Mouse (Mus musculus) neural tube, embryonic 11.5 days (tissue): ENCODE measurements at regions not wholly inside any gene's neighbourhood (a gene's known extent, or its start where the extent isn't known, plus 50 kb on each side); places are given as distances from the start of the nearest gene placed in this dataset.
A peak's percentile ranks its signal among the peaks of the same experiment; 100 is the strongest.

ENCODE experiments used
- ATAC-seq: fragments of 200-750 bp; cut with Nextera tagmentation; 2 replicates; pipeline ENCODE4 v1.8.0; 2017; ENCODE audit warnings: moderate number of reproducible peaks, mild to moderate bottlenecking, moderate TSS enrichment, moderate library complexity; ENCODE audit not compliant: insufficient read depth, low FRiP score, low TSS enrichment
- DNase-seq: peaks from one replicate; pipeline ENCODE4 v3.0.0-alpha.2; 2015; ENCODE audit warnings: low spot score
- H3K27ac ChIP-seq: fragments of 300-500 bp; sonication (generic); 2 replicates; pipeline ENCODE4 v1.5.1; 2014; ENCODE audit warnings: low read depth, mild to moderate bottlenecking, low read length
- H3K27me3 ChIP-seq: fragments of 300-500 bp; sonication (generic); 2 replicates; pipeline ENCODE4 v1.6.1; 2014; ENCODE audit warnings: mild to moderate bottlenecking, low read length, mixed read lengths; ENCODE audit not compliant: control insufficient read depth, insufficient read depth
- H3K36me3 ChIP-seq: fragments of 300-500 bp; sonication (generic); 2 replicates; pipeline ENCODE4 v1.6.1; 2014; ENCODE audit warnings: mild to moderate bottlenecking, low read length, moderate library complexity, mixed read lengths; ENCODE audit not compliant: control insufficient read depth, insufficient read depth
- H3K4me1 ChIP-seq: fragments of 300-500 bp; sonication (generic); 2 replicates; pipeline ENCODE4 v1.6.1; 2014; ENCODE audit warnings: low read length, mixed read lengths; ENCODE audit not compliant: control insufficient read depth, insufficient read depth
- H3K4me2 ChIP-seq: fragments of 300-500 bp; sonication (generic); 2 replicates; pipeline ENCODE4 v1.6.1; 2014; ENCODE audit warnings: low read depth, mild to moderate bottlenecking, moderate library complexity
- H3K4me3 ChIP-seq: fragments of 300-500 bp; sonication (generic); 2 replicates; pipeline ENCODE4 v1.5.1; 2014; ENCODE audit warnings: low read depth, low read length
- H3K9ac ChIP-seq: fragments of 300-500 bp; sonication (generic); 2 replicates; pipeline ENCODE4 v1.6.1; 2014; ENCODE audit warnings: mild to moderate bottlenecking, low read length
- H3K9me3 ChIP-seq: fragments of 300-500 bp; sonication (generic); 2 replicates; pipeline ENCODE4 v1.6.1; 2016; ENCODE audit warnings: low read length; ENCODE audit not compliant: control insufficient read depth
- WGBS: fragments of 180-500 bp; shearing (Covaris S2); extraction: QIAGEN DNeasy Blood & Tissue Kit; methylation state at CpG from one replicate; pipeline ENCODE4 v1.1.7; 2014; 5-methylcytosine and 5-hydroxymethylcytosine counted together

DNA sequence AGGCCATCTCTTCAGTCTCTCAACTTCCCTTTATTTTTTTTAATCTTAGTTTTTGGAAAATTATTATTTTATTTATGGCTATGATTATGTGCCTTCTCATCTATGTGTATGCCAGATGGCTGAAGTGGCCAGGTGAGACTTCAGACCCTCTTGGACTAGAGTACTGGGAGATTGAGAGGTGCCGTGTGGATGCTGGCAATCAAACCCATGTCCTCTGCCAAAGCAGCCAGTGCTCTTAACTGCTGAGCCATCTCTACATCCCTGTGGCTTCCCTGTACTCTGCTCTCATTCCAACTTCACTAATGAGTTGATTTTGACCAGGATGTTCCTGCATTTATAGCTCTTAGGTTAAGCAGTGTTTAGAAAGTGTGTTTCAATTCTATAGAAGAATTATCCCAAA lies 393.4 kb downstream of the Dcdc2c start:
- no peak for DNase-seq
- no peak for ATAC-seq
- H3K9me3 ChIP-seq, result no peaks in the 10 kb centered on the region
- 94% methylated on average over 1 of the region's 1 CpGs for WGBS
- H3K27ac ChIP-seq, result no peak overlapping the region
- no peaks in the 10 kb centered on the region for H3K27me3 ChIP-seq
- H3K9ac ChIP-seq, result no peak overlapping the region
- H3K4me2 ChIP-seq, result no peak overlapping the region
- no peaks in the 10 kb centered on the region for H3K36me3 ChIP-seq
- H3K4me1 ChIP-seq, result no peaks in the 10 kb centered on the region
- H3K4me3 ChIP-seq, result no peak overlapping the region

DNA sequence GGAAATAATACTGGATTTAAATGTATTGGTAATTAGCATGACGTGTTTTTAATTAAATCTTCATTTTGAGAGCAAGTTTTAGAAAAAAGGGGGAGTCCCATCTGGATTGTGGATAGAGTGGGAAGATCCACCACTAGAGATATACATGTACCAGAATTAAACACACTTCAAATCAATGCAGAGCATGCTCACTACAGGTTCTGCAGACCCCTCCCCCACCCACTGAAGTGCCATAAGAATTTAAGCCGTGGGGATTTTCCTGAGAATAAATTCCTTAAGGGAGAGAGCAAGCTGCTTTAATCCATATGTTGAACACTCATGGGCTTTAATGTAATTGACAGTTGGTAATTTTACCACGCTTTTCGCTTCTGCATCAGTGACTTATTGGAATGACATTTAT lies 401.4 kb downstream of the Dcdc2c start:
- ATAC-seq (no peak), DNase-seq (no peak)

DNA sequence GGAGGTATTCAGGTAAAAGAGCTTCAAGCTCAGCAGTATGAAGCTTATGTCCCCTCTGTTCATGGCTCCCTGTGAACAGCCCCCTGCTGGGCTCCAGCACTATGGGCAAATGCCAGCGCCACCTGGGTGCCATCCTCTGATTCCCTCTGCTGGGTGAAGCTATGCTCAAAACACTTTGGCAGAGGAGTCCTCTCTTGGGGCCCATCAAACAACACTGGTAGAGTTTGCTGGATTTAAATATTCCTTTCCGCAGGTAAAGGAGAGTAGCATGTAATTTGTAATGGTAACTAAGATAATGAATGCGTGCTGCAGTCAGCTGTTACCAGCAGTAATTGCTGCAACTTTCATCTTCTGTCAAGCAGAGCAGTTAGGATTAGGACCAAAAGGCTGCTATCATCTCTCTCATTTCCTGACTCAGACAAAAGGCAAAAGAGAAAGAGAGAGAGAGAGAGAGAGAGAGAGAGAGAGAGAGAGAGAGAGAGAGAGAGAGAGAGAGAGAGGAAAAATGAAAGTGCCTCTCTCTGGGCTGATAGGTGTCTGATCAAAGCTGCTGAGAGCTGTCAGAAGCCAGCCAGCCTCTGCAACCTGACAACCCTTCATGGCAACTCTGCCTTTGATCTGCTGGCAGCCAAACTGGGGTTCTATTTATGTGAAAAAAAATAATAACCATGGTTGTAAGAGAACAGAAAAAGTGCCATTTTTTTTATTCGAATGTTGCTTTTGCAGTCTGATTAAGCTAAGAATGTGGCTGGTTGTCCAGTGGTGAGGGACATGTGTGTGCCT lies 416.2 kb downstream of the Dcdc2c start:
- H3K9ac ChIP-seq, result no peak overlapping the region
- 72% methylated on average over 4 of the region's 4 CpGs for WGBS
- no peak overlapping the region for H3K27ac ChIP-seq
- no peaks in the 10 kb centered on the region for H3K9me3 ChIP-seq
- H3K4me2 ChIP-seq, result no peak overlapping the region
- H3K36me3 ChIP-seq, result no peaks in the 10 kb centered on the region
- ATAC-seq (no peak), DNase-seq (no peak)
- no peak overlapping the region for H3K4me3 ChIP-seq
- no peaks in the 10 kb centered on the region for H3K27me3 ChIP-seq
- no peaks in the 10 kb centered on the region for H3K4me1 ChIP-seq

More for the DNA sequence above, 401.4 kb downstream of the Dcdc2c start:
- H3K36me3 ChIP-seq, result no peaks in the 10 kb centered on the region
- H3K4me1 ChIP-seq, result no peaks in the 10 kb centered on the region
- H3K4me3 ChIP-seq, result no peak overlapping the region
- H3K4me2 ChIP-seq, result no peak overlapping the region
- H3K9ac ChIP-seq, result no peak overlapping the region
- H3K27me3 ChIP-seq, result no peaks in the 10 kb centered on the region
- 71% methylated on average over 4 of the region's 4 CpGs for WGBS
- no peaks in the 10 kb centered on the region for H3K9me3 ChIP-seq
- no peak overlapping the region for H3K27ac ChIP-seq

DNA sequence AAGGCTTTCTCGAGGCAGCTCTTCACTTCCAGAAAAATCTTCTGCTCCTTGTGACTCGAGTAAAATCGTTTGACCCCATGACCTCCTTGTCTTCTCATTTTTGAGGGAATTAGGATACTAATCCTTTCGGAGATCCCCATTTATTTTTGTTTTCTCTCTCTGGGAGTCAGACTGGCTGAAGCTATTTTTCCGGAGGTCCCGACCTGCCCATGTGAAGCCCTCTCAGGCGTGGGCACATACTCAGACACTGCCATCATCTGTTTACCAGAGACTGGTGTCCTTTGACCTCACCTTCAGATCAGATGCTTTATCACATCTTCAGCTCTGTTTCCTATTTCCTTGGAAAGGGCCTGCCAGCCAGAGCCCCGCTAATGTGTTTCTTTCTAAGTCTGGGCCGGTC lies 429.4 kb downstream of the Dcdc2c start:
- Histone ChIP-seq H3K9ac (no peak overlapping the region), H3K9me3 (no peaks in the 10 kb centered on the region), H3K27ac (no peak overlapping the region), H3K36me3 (no peaks in the 10 kb centered on the region), H3K4me3 (no peak overlapping the region), H3K4me1 (no peaks in the 10 kb centered on the region), H3K4me2 (no peak overlapping the region), H3K27me3 (no peaks in the 10 kb centered on the region)
- DNase-seq (no peak), ATAC-seq (no peak)
- 63% methylated on average over 9 of the region's 9 CpGs for WGBS

DNA sequence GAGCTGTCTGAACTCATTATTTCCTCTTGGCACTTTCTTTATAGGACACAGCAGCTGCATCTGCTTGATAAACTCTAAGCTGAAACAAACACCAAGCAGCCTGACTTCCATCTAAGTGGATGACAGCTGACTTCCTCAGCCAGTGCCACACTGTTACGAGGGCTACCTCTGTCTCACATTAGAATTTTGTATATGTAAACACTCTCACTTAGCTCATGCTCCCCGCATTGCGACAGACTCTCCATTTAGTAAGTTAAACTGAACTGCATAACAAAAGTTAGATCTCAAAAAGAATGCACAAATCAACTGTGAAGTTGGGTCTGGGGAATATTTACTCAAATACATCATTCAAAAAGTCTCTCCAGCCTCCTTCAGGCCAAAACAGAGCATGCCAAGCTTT lies 432.1 kb downstream of the Dcdc2c start:
- Histone ChIP-seq H3K4me3 (no peak overlapping the region), H3K4me2 (no peak overlapping the region), H3K4me1 (no peaks in the 10 kb centered on the region), H3K9me3 (no peaks in the 10 kb centered on the region), H3K27me3 (no peaks in the 10 kb centered on the region), H3K9ac (no peak overlapping the region), H3K36me3 (no peaks in the 10 kb centered on the region), H3K27ac (no peak overlapping the region)
- ATAC-seq (no peak), DNase-seq (no peak)
- WGBS, result 86% methylated on average over 3 of the region's 3 CpGs

DNA sequence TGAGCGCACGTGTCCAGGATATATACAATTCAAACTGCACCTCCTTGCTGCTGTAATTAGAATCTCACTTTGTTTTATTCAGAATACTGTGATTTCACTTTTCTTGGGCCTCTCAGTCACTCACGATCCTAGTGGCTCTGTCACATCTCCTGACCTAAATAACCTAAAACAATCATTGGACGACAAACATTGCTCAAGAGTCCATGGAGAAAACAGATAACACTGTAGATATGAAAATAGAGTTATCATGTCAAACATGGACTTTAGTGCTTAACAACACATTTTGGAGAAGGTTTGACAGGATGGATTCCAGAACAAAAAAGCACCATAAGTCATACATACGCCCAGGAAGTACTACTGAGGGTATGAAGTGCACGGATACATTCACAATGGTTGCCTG lies 461.5 kb downstream of the Dcdc2c start:
- H3K4me2 ChIP-seq, result no peak overlapping the region
- WGBS, result 92% methylated on average over 6 of the region's 6 CpGs
- H3K9ac ChIP-seq, result no peak overlapping the region
- H3K9me3 ChIP-seq, result no peaks in the 10 kb centered on the region
- no peaks in the 10 kb centered on the region for H3K36me3 ChIP-seq
- no peaks in the 10 kb centered on the region for H3K27me3 ChIP-seq
- no peak overlapping the region for H3K4me3 ChIP-seq
- no peak overlapping the region for H3K27ac ChIP-seq
- DNase-seq, result no peak
- H3K4me1 ChIP-seq, result no peaks in the 10 kb centered on the region
- ATAC-seq, result no peak

DNA sequence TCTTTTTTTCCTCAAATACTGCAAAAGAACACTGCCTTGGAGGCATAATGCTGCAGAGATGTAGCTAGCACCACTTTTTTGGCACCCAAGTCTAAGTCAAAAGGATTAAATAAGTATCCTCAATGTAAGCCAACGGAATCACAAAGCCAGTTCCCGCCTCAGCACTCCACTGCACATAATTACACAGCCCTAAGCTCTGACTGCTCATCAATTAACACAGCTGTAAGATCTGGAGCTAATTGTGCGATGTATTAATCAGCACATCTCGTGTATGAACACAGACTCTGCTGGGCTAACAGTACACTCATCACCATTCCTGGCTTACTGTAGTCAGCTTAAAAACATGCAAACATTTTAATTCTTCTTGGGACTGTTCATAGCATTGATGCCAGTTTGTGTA lies 466.7 kb downstream of the Dcdc2c start:
- no peaks in the 10 kb centered on the region for H3K36me3 ChIP-seq
- H3K9ac ChIP-seq, result no peak overlapping the region
- no peak for DNase-seq
- no peaks in the 10 kb centered on the region for H3K4me1 ChIP-seq
- H3K27ac ChIP-seq, result no peak overlapping the region
- WGBS, result 82% methylated on average over 4 of the region's 4 CpGs
- H3K4me2 ChIP-seq, result no peak overlapping the region
- H3K27me3 ChIP-seq, result no peaks in the 10 kb centered on the region
- no peak overlapping the region for H3K4me3 ChIP-seq
- no peaks in the 10 kb centered on the region for H3K9me3 ChIP-seq
- no peak for ATAC-seq

DNA sequence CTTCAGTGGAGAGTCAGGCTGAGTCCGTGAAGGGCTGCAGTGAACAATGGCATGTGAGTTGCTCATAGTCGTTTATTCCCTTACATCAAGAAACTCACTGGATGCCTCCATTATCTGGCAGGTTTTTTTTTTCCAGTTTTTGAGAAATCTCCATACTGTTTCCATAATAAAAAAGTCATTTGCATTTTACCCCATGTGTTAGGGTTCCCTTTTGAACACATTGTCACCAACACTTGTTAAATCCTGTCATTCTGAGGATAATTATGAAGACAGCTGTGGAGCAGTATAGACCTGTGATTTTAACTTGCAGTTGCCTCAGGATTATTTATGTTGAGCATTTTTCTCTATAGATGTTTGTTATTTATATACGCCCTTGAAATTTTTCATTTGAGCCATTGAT lies 475.6 kb downstream of the Dcdc2c start:
- Histone ChIP-seq H3K9ac (no peak overlapping the region), H3K4me1 (no peaks in the 10 kb centered on the region), H3K36me3 (no peaks in the 10 kb centered on the region), H3K27ac (no peak overlapping the region), H3K4me3 (no peak overlapping the region), H3K4me2 (no peak overlapping the region), H3K27me3 (no peaks in the 10 kb centered on the region), H3K9me3 (no peaks in the 10 kb centered on the region)
- DNase-seq (no peak), ATAC-seq (no peak)
- 84% methylated on average over 3 of the region's 3 CpGs for WGBS

DNA sequence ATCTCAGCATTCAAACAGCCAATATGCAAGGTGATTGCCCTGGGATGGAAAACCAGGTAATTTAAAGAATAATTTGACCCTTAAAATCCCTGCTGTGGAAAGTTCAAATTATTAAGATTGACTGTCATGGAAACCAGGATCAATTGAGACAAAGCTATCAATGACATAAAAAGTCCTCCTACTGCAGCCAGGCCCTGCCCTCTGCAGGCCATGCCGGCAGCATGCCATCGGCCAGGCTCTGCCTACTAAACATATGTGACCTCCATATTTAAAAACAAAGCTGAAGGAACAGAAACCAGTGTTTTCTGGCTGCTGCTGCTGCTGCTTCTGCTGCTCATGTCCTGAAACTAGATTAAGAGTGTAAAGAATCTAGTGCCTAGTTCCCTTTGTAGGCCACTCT lies 483.6 kb downstream of the Dcdc2c start:
- Histone ChIP-seq H3K9me3 (no peaks in the 10 kb centered on the region), H3K4me2 (no peak overlapping the region), H3K9ac (no peak overlapping the region), H3K27me3 (no peaks in the 10 kb centered on the region), H3K27ac (no peak overlapping the region), H3K4me1 (no peaks in the 10 kb centered on the region), H3K36me3 (no peaks in the 10 kb centered on the region), H3K4me3 (no peak overlapping the region)
- DNase-seq (peak; percentile 24), ATAC-seq (no peak)
- 66% methylated on average over 2 of the region's 2 CpGs for WGBS
